Mouse (Mus musculus): Measurements from ENCODE around the gene Hspa12b.

DNA sequence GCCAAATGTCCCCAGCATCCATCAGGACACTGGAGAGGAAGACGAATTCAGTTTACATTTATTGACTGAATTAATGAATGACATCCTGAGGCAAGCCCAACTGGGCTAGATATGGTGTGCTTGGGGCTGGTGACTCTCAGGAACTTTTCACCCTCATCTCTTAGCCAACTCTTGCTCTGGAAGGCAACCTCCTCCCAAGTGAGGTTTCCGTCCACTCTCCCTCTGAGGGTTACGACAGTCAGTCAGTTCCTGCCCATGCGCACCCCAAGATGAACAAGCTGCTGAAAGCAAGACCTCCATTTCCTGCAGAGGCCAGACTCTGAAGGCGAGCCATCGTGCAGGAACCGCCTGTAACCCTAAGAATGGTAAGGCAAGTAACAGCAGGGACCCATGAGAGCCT is 29.9 kb downstream of the Hspa12b start:
- no peak for TF ChIP-seq CEBPB (IDR thresholded peaks at IDR 0.05; ENCODE audit: insufficient read depth, poor library complexity, severe bottlenecking)
- TF ChIP-seq MAX (IDR thresholded peaks at IDR 0.05; ENCODE audit: low read depth), result no peak

Measured in myocyte (in vitro differentiated cells).